In the genomic region with DNA sequence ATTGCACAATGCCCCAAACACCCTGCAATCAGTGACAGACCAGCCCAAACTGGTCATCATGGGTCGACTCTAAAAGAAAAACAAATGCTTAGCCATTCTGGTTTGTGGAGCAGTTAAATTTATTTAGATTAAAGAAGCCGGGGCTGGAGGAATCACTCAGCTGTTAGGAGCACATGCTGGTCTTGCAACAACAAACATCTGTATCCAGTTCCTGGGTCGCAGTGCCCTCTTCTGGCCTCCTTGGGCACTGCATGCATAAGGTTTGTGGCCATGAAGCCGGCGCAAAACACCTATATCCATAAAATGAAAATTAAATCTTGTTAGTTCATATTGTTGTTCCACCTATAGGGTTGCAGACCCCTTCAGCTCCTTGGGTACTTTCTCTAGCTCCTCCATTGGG, we compare ENCODE assay signal across 8 mouse cellular contexts. TPM values are rescaled to one million over a fixed set of nuclear protein-coding genes. Genes with fewer than 3 reads are reported as not detected.
DNase-seq lines count a peak whose midpoint lies in the region; ATAC-seq and TF ChIP-seq lines count a peak whose summit lies in the region.

No protein-coding gene starts in this region.

- DNase-seq in forebrain, embryonic 14.5 days (ENCODE audit: low spot score): peak; percentile 42
- DNase-seq in right cerebral cortex, adult 18-20 months: peak; percentile 8
- DNase-seq in right cerebral cortex, postnatal 36 days (ENCODE audit: low spot score in 2 of 2): no peak
- DNase-seq in c-Kit-positive CD71-positive TER-119-negative erythroid progenitor cells, embryonic 14.5 days (ENCODE audit: low read depth): peak; percentile 73
- peak; percentile 38 to 78 for DNase-seq in kidney, adult 8-10 months
- DNase-seq in lung, postnatal 36 days: peak; percentile 86

- H3K9ac ChIP-seq in forebrain, embryonic 14.5 days (ENCODE audit: low read length): no peak overlapping the region
- H3K9ac ChIP-seq in forebrain, embryonic 15.5 days (replicated peaks): no peak overlapping the region

- H3K27me3 ChIP-seq in forebrain, embryonic 14.5 days (replicated peaks; ENCODE audit: control insufficient read depth, insufficient read depth, low read length): no peaks in the 10 kb centered on the region
- no peaks in the 10 kb centered on the region for H3K27me3 ChIP-seq in forebrain, embryonic 15.5 days
- no peaks in the 10 kb centered on the region for H3K27me3 ChIP-seq in testis, adult 2 months (ENCODE audit: control insufficient read depth, insufficient read depth, low read length)

- no peak overlapping the region for H3K4me2 ChIP-seq in forebrain, embryonic 14.5 days (ENCODE audit: low read length)
- H3K4me2 ChIP-seq in forebrain, embryonic 15.5 days (replicated peaks): no peak overlapping the region

- peak; percentile 80; the same call in 1 of the 2 replicates for TF ChIP-seq CTCF in testis, adult 2 months (IDR thresholded peaks at IDR 0.05; ENCODE audit: control insufficient read depth, insufficient read depth, insufficient replicate concordance, low read depth, low read length)

- no peaks in the 10 kb centered on the region for H3K36me3 ChIP-seq in forebrain, embryonic 14.5 days (ENCODE audit: control insufficient read depth, insufficient read depth, low read length)
- no peaks in the 10 kb centered on the region for H3K36me3 ChIP-seq in forebrain, embryonic 15.5 days
- H3K36me3 ChIP-seq in testis, adult 2 months (ENCODE audit: control insufficient read depth, insufficient read depth, low read length): no peaks in the 10 kb centered on the region; the same call in none of the 2 replicates

- WGBS in forebrain, embryonic 14.5 days: 23% methylated on average over 5 of the region's 5 CpGs
- WGBS in forebrain, embryonic 15.5 days: 18% methylated on average over 5 of the region's 5 CpGs

- no peak overlapping the region for H3K27ac ChIP-seq in forebrain, embryonic 14.5 days (ENCODE audit: low read depth, low read length)
- no peak overlapping the region for H3K27ac ChIP-seq in forebrain, embryonic 15.5 days (replicated peaks)
- H3K27ac ChIP-seq in testis, adult 2 months (ENCODE audit: control insufficient read depth, insufficient read depth, low read depth, low read length): no peak overlapping the region

- H3K4me3 ChIP-seq in forebrain, embryonic 14.5 days (ENCODE audit: low read depth, low read length): no peak overlapping the region
- H3K4me3 ChIP-seq in forebrain, embryonic 15.5 days: no peak overlapping the region
- no peak overlapping the region for H3K4me3 ChIP-seq in testis, adult 2 months (ENCODE audit: control insufficient read depth, low read depth, low read length)

- no peaks in the 10 kb centered on the region for H3K4me1 ChIP-seq in forebrain, embryonic 14.5 days (ENCODE audit: control insufficient read depth, insufficient read depth, low read length)
- no peaks in the 10 kb centered on the region for H3K4me1 ChIP-seq in forebrain, embryonic 15.5 days
- H3K4me1 ChIP-seq in testis, adult 2 months (ENCODE audit: control insufficient read depth, insufficient read depth, low read length): no peaks in the 10 kb centered on the region

- no peak for TF ChIP-seq POLR2A in testis, adult 2 months (IDR thresholded peaks at IDR 0.05; ENCODE audit: control insufficient read depth, low read depth, low read length)

- ATAC-seq in forebrain, embryonic 14.5 days: no peak
- no peak for ATAC-seq in forebrain, embryonic 15.5 days (replicated peaks)

- H3K9me3 ChIP-seq in forebrain, embryonic 14.5 days (replicated peaks; ENCODE audit: control insufficient read depth, low read length): no peaks in the 10 kb centered on the region
- no peaks in the 10 kb centered on the region for H3K9me3 ChIP-seq in forebrain, embryonic 15.5 days

RNA-seq across cellular contexts. Expression of gene Glo1, which starts 54.9 kb away (rescaled TPM):
- 210 TPM in 2 replicates for polyA plus RNA-seq in forebrain, embryonic 14.5 days (2014; fragmentation: Nextera tagmentation; extraction: Ambion mirVana)
- polyA plus RNA-seq in forebrain, embryonic 15.5 days (2015; fragmentation: Nextera tagmentation; extraction: Ambion mirVana): 163 and 174 TPM in 2 replicates
- 23.5 and 25.0 TPM in 2 replicates for polyA plus RNA-seq in testis, adult 2 months (2012; rRNA removed)

RNA-seq across cellular contexts. Expression of gene Dnah8, which starts 57.5 kb away (rescaled TPM):
- 1.7 and 1.9 TPM in 2 replicates for polyA plus RNA-seq in forebrain, embryonic 14.5 days (2014; fragmentation: Nextera tagmentation; extraction: Ambion mirVana)
- polyA plus RNA-seq in forebrain, embryonic 15.5 days (2015; fragmentation: Nextera tagmentation; extraction: Ambion mirVana): 0.83 and 1.5 TPM in 2 replicates
- polyA plus RNA-seq in testis, adult 2 months (2012; rRNA removed): 295 and 322 TPM in 2 replicates

Comparison
In these comparisons a context has a peak if more than half of its experiments do, and no peak if none do; other contexts are left out.
1. DNase-seq: peak in forebrain, embryonic 14.5 days (single experiment), right cerebral cortex, adult 18-20 months (single experiment), c-Kit-positive CD71-positive TER-119-negative erythroid progenitor cells, embryonic 14.5 days (single experiment), kidney, adult 8-10 months (2 of 2) and lung, postnatal 36 days (single experiment); none in right cerebral cortex, postnatal 36 days (0 of 2).
2. RNA of gene Dnah8, which starts 57.5 kb away (polyA plus RNA-seq): 295 to 322 TPM in testis, adult 2 months; 1.7 to 1.9 TPM in forebrain, embryonic 14.5 days and 0.83 to 1.5 TPM in forebrain, embryonic 15.5 days; every median in the first group is over 100 times any median in the second.